Mouse (Mus musculus): ENCODE measurements at regions not wholly inside any gene's neighbourhood (a gene's known extent, or its start where the extent isn't known, plus 50 kb on each side); places are given as distances from the start of the nearest gene placed in this dataset.
"Not testable (repeated sequence)": the region's sequence is repeated elsewhere in the genome, so short reads cannot be mapped to it uniquely, and the experiment has no call there.

- DNase-seq (ENCODE audit: low spot score in 2 of 2): no peak
Measured at GRCm38 (mm10) chr14:71113198-71113597, 513.6 kb upstream of the Fam160b2 start.

GRCm38 (mm10) chr14:71104617-71105016 is 505.0 kb upstream of the Fam160b2 start:
- no peak for DNase-seq (ENCODE audit: low spot score in 2 of 2)

GRCm38 (mm10) chr14:71103955-71104354 is 504.3 kb upstream of the Fam160b2 start:
- DNase-seq (ENCODE audit: low spot score in 2 of 2): peak in 1 of 2 experiments; percentile 18

GRCm38 (mm10) chr14:71095661-71096422 is 496.2 kb upstream of the Fam160b2 start:
- DNase-seq (ENCODE audit: low spot score in 2 of 2): no peak

- peak in 1 of 2 experiments; percentile 16 for DNase-seq (ENCODE audit: low spot score in 2 of 2)
Measured at GRCm38 (mm10) chr14:71092626-71093326, 493.1 kb upstream of the Fam160b2 start.

GRCm38 (mm10) chr14:71085721-71086120 is 486.1 kb upstream of the Fam160b2 start:
- DNase-seq (ENCODE audit: low spot score in 2 of 2): no peak

GRCm38 (mm10) chr14:71082327-71082726 is 482.7 kb upstream of the Fam160b2 start:
- DNase-seq (ENCODE audit: low spot score in 2 of 2): no peak

GRCm38 (mm10) chr14:71075671-71076070 is 476.0 kb upstream of the Fam160b2 start:
- DNase-seq (ENCODE audit: low spot score in 2 of 2): no peak

- no peak for DNase-seq (ENCODE audit: low spot score in 2 of 2)
Measured at GRCm38 (mm10) chr14:71074019-71074418, 474.4 kb upstream of the Fam160b2 start.

GRCm38 (mm10) chr14:71065669-71066068 is 466.0 kb upstream of the Fam160b2 start:
- no peak for DNase-seq (ENCODE audit: low spot score in 2 of 2)

- DNase-seq (ENCODE audit: low spot score in 2 of 2): no peak
Measured at GRCm38 (mm10) chr14:71056601-71057000, 457.0 kb upstream of the Fam160b2 start.

- DNase-seq (ENCODE audit: low spot score in 2 of 2): no peak
Measured at GRCm38 (mm10) chr14:71055480-71055879, 455.8 kb upstream of the Fam160b2 start.

GRCm38 (mm10) chr14:71053788-71054641 is 454.4 kb upstream of the Fam160b2 start:
- no peak for DNase-seq (ENCODE audit: low spot score in 2 of 2)

GRCm38 (mm10) chr14:71047096-71047495 is 447.5 kb upstream of the Fam160b2 start:
- DNase-seq (ENCODE audit: low spot score in 2 of 2): peak in 1 of 2 experiments; percentile 8

GRCm38 (mm10) chr14:71043879-71044770 is 444.5 kb upstream of the Fam160b2 start:
- not testable (repeated sequence) for DNase-seq (ENCODE audit: low spot score in 2 of 2)

- no peak for DNase-seq (ENCODE audit: low spot score in 2 of 2)
Measured at GRCm38 (mm10) chr14:71036620-71037019, 437.0 kb upstream of the Fam160b2 start.

- DNase-seq (ENCODE audit: low spot score in 2 of 2): no peak
Measured at GRCm38 (mm10) chr14:71033586-71033985, 434.0 kb upstream of the Fam160b2 start.

- no peak for DNase-seq (ENCODE audit: low spot score in 2 of 2)
Measured at GRCm38 (mm10) chr14:71030164-71030880, 430.7 kb upstream of the Fam160b2 start.
